In the genomic region with DNA sequence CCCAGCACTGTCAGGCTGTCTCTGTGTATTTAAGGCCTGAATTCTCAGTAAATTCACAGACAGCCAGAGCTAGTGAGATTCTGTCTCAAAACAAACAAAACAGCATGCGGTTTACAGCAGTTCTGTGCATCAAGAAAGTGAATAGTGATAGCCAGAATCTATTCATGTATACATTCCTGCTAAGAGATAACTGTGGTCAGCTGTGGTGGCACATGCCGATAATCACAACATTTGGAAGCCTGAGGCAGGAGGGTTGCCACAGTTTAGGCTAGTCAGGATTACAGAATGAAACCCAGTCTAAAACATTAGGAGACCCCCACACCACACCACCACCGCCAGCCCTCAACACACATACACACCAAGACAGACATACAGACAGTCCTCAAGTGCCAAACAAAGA, we compare ENCODE assay signal across 15 mouse cellular contexts. TPM values are rescaled to one million over a fixed set of nuclear protein-coding genes. Genes with fewer than 3 reads are reported as not detected.
DNase-seq lines count a peak whose midpoint lies in the region; ATAC-seq and TF ChIP-seq lines count a peak whose summit lies in the region.
"Had no signal": no experiment of that assay in that cellular context is flagged by ENCODE, and none has a peak within 500 bp of the region (broad histone marks: within the 10 kb centered on the region; RNA-seq: fewer than 3 reads in every experiment).

No protein-coding gene starts in this region.

- 68% methylated on average over 3 of the region's 3 CpGs for WGBS in heart, embryonic 10.5 days
- 75% methylated on average over 3 of the region's 3 CpGs for whole genome bisulfite sequencing in kidney, postnatal 0 days
- 81% methylated on average over 3 of the region's 3 CpGs for WGBS in hindbrain, embryonic 15.5 days

- TF ChIP-seq CTCF in kidney, postnatal 0 days (IDR thresholded peaks at IDR 0.05; ENCODE audit: low read depth) = no peak

- no peak overlapping the region for H3K4me3 ChIP-seq in heart, embryonic 10.5 days
- H3K4me3 ChIP-seq in kidney, postnatal 0 days (replicated peaks; ENCODE audit: low read depth, low read length) = no peak overlapping the region
- no peak overlapping the region for H3K4me3 ChIP-seq in hindbrain, embryonic 15.5 days
- H3K4me3 ChIP-seq: midbrain, embryonic 12.5 days; stomach, embryonic 15.5 days had no signal

- DNase-seq in heart, embryonic 10.5 days (ENCODE audit: low spot score) = no peak
- DNase-seq in heart, adult 9 months (ENCODE audit: low spot score in 2 of 2) = no peak
- no peak for DNase-seq in kidney, postnatal 0 days (ENCODE audit: low spot score)
- no peak for DNase-seq in kidney, adult 8-10 months
- DNase-seq in thymus, postnatal 36 days = no peak
- DNase-seq in spleen, adult 18-20 months = no peak
- DNase-seq: adrenal gland, postnatal 25 days; cerebellum, postnatal 36 days; kidney, adult 18-20 months; lung, embryonic 14.5 days; thymus, postnatal 14 days had no signal

- H3K4me2 ChIP-seq in kidney, postnatal 0 days (ENCODE audit: low read length) = no peak overlapping the region
- H3K4me2 ChIP-seq in hindbrain, embryonic 15.5 days = no peak overlapping the region
- H3K4me2 ChIP-seq: lung, embryonic 14.5 days; midbrain, embryonic 12.5 days; stomach, embryonic 15.5 days had no signal

- H3K27ac ChIP-seq in heart, embryonic 10.5 days = peak overlapping the region; percentile 77
- peak overlapping the region; percentile 11; the same call in 1 of the 2 replicates for H3K27ac ChIP-seq in kidney, postnatal 0 days
- peak overlapping the region; percentile 9; the same call in 1 of the 2 replicates for H3K27ac ChIP-seq in hindbrain, embryonic 15.5 days (replicated peaks)
- H3K27ac ChIP-seq: stomach, embryonic 15.5 days had no signal

- H3K9me3 ChIP-seq in heart, embryonic 10.5 days = no peaks in the 10 kb centered on the region
- no peaks in the 10 kb centered on the region for H3K9me3 ChIP-seq in kidney, postnatal 0 days (replicated peaks; ENCODE audit: low read length)
- no peaks in the 10 kb centered on the region for H3K9me3 ChIP-seq in hindbrain, embryonic 15.5 days
- H3K9me3 ChIP-seq: midbrain, embryonic 12.5 days; stomach, embryonic 15.5 days had no signal

- no peaks in the 10 kb centered on the region for H3K27me3 ChIP-seq in heart, embryonic 10.5 days (ENCODE audit: insufficient read depth, poor library complexity, severe bottlenecking)
- no peaks in the 10 kb centered on the region for H3K27me3 ChIP-seq in kidney, postnatal 0 days (ENCODE audit: insufficient read depth, low read length)
- no peaks in the 10 kb centered on the region for H3K27me3 ChIP-seq in hindbrain, embryonic 15.5 days
- H3K27me3 ChIP-seq: midbrain, embryonic 12.5 days; stomach, embryonic 15.5 days had no signal

- H3K36me3 ChIP-seq in heart, embryonic 10.5 days = no peaks in the 10 kb centered on the region
- H3K36me3 ChIP-seq in kidney, postnatal 0 days (ENCODE audit: insufficient read depth, low read length) = no peaks in the 10 kb centered on the region
- H3K36me3 ChIP-seq in hindbrain, embryonic 15.5 days = no peaks in the 10 kb centered on the region
- H3K36me3 ChIP-seq: midbrain, embryonic 12.5 days; stomach, embryonic 15.5 days had no signal

- no peak overlapping the region for H3K9ac ChIP-seq in kidney, postnatal 0 days (ENCODE audit: low read depth, low read length)
- no peak overlapping the region for H3K9ac ChIP-seq in hindbrain, embryonic 15.5 days
- H3K9ac ChIP-seq: lung, embryonic 14.5 days; stomach, embryonic 15.5 days had no signal

- H3K4me1 ChIP-seq in heart, embryonic 10.5 days = peaks cover 86% of the 10 kb centered on the region
- peaks cover 33% of the 10 kb centered on the region for H3K4me1 ChIP-seq in kidney, postnatal 0 days (replicated peaks; ENCODE audit: insufficient read depth, low read length)
- H3K4me1 ChIP-seq in hindbrain, embryonic 15.5 days (replicated peaks) = peaks cover 16% of the 10 kb centered on the region

- ATAC-seq in kidney, postnatal 0 days (replicated peaks; ENCODE audit: low FRiP score, low read depth) = no peak
- ATAC-seq in hindbrain, embryonic 15.5 days (ENCODE audit: low FRiP score, low read depth) = no peak
- peak; percentile 20; the same call in 1 of the 2 replicates for ATAC-seq in megakaryocyte-erythroid progenitor cell, adult 5-6 weeks (replicated peaks; ENCODE audit: low FRiP score, low TSS enrichment, poor library complexity, severe bottlenecking)

RNA-seq across cellular contexts. Expression of a gene that starts 31.6 kb away (rescaled TPM):
- polyA plus RNA-seq in heart, embryonic 10.5 days (2016; fragmentation: Nextera tagmentation; extraction: Ambion mirVana) = 226 and 259 TPM in 2 replicates
- 179 and 198 TPM in 2 replicates for polyA plus RNA-seq in kidney, postnatal 0 days (2015; fragmentation: Nextera tagmentation; extraction: Ambion mirVana)
- polyA plus RNA-seq in hindbrain, embryonic 15.5 days (2015; fragmentation: Nextera tagmentation; extraction: Ambion mirVana) = 109 and 115 TPM in 2 replicates
- 92.1 and 105 TPM in 2 replicates for total RNA-seq in megakaryocyte-erythroid progenitor cell, adult 5-6 weeks (2014; fragmentation: Nextera tagmentation)
- 38.2 and 70.3 TPM in 2 replicates for total RNA-seq in megakaryocyte-erythroid progenitor cell, adult 5-6 weeks (2017)

RNA-seq across cellular contexts. Expression of a gene that starts 44.8 kb away (rescaled TPM):
- polyA plus RNA-seq in heart, embryonic 10.5 days (2016; fragmentation: Nextera tagmentation; extraction: Ambion mirVana) = 51.1 and 55.2 TPM in 2 replicates
- 66.6 and 72.5 TPM in 2 replicates for polyA plus RNA-seq in kidney, postnatal 0 days (2015; fragmentation: Nextera tagmentation; extraction: Ambion mirVana)
- polyA plus RNA-seq in hindbrain, embryonic 15.5 days (2015; fragmentation: Nextera tagmentation; extraction: Ambion mirVana) = 31.2 and 33.5 TPM in 2 replicates
- total RNA-seq in megakaryocyte-erythroid progenitor cell, adult 5-6 weeks (2014; fragmentation: Nextera tagmentation) = 438 and 460 TPM in 2 replicates
- 469 and 531 TPM in 2 replicates for total RNA-seq in megakaryocyte-erythroid progenitor cell, adult 5-6 weeks (2017)

Comparison
In these comparisons a context has a peak if more than half of its experiments do, and no peak if none do; other contexts are left out.
1. H3K27ac ChIP-seq: peak in every context shown above with its lines; median percentile 77 in heart, embryonic 10.5 days; 11 in kidney, postnatal 0 days; 9 in hindbrain, embryonic 15.5 days.